Mouse (Mus musculus) c-Kit-positive CD71-positive TER-119-negative erythroid progenitor cells, embryonic 14.5 days (primary cell): ENCODE measurements around the gene Sept1.
A peak's percentile ranks its signal among the peaks of the same experiment; 100 is the strongest.
"Not testable (repeated sequence)": the region's sequence is repeated elsewhere in the genome, so short reads cannot be mapped to it uniquely, and the experiment has no call there.

Experiments used
- DNase-seq: peaks from one replicate; pipeline ENCODE4 v3.0.0-alpha.2; 2013; ENCODE audit warnings: low read depth

The Sept1 gene

GRCm38 (mm10) chr7:127253821-127254769 is 21.2 kb upstream of the Sept1 start:
- peak; percentile 90 for DNase-seq

- no peak for DNase-seq
These were observed 20.4 kb upstream of the Sept1 start for GRCm38 (mm10) chr7:127253341-127253740.

GRCm38 (mm10) chr7:127252414-127252813 is 19.5 kb upstream of the Sept1 start:
- DNase-seq, result no peak

- DNase-seq, result not testable (repeated sequence)
These were observed 17.6 kb upstream of the Sept1 start for GRCm38 (mm10) chr7:127250511-127250910.

GRCm38 (mm10) chr7:127244658-127245510 is 12.0 kb upstream of the Sept1 start:
- DNase-seq, result no peak

- peak; percentile 87 for DNase-seq
These were observed 11.1 kb upstream of the Sept1 start, which contains the start of gene Zfp771 for GRCm38 (mm10) chr7:127243870-127244657. TSS of gene Zfp771 (plus strand) at chr7:127244274.

GRCm38 (mm10) chr7:127243361-127243867 is 10.5 kb upstream of the Sept1 start:
- no peak for DNase-seq

- no peak for DNase-seq
These were observed 1.8 kb upstream of the Sept1 start for GRCm38 (mm10) chr7:127234777-127235176.

GRCm38 (mm10) chr7:127233765-127234164 is 835 bp upstream of the Sept1 start:
- DNase-seq, result no peak

- no peak for DNase-seq
These were observed 429 bp upstream of the Sept1 start for GRCm38 (mm10) chr7:127233368-127233749.

- DNase-seq, result no peak
These were observed 906 bp downstream of the Sept1 start for GRCm38 (mm10) chr7:127231826-127232621.

- DNase-seq, result no peak
These were observed 1.6 kb downstream of the Sept1 start for GRCm38 (mm10) chr7:127231376-127231775.

- peak; percentile 91 for DNase-seq
These were observed 4.2 kb downstream of the Sept1 start for GRCm38 (mm10) chr7:127228615-127229303.

- no peak for DNase-seq
These were observed 7.6 kb downstream of the Sept1 start for GRCm38 (mm10) chr7:127225147-127225995.

GRCm38 (mm10) chr7:127224616-127225015 is 8.3 kb downstream of the Sept1 start:
- DNase-seq, result no peak

GRCm38 (mm10) chr7:127223515-127224478 is 9.1 kb downstream of the Sept1 start:
- DNase-seq, result no peak

GRCm38 (mm10) chr7:127223106-127223505 is 9.8 kb downstream of the Sept1 start:
- no peak for DNase-seq

GRCm38 (mm10) chr7:127220440-127220839 is 12.5 kb downstream of the Sept1 start:
- DNase-seq, result no peak
